Mouse (Mus musculus) ES-Bruce4 (cell line): ENCODE measurements around the gene Romo1.

ENCODE experiments used
- CTCF ChIP-seq: IDR thresholded peaks from one replicate; pipeline ENCODE4 v1.8.1; 2011; ENCODE audit warnings: low read depth, low read length
- EP300 ChIP-seq: IDR thresholded peaks from 2 replicates; pipeline ENCODE4 v1.6.1; 2011; ENCODE audit warnings: low read depth, low read length; ENCODE audit not compliant: insufficient read depth

DNA sequence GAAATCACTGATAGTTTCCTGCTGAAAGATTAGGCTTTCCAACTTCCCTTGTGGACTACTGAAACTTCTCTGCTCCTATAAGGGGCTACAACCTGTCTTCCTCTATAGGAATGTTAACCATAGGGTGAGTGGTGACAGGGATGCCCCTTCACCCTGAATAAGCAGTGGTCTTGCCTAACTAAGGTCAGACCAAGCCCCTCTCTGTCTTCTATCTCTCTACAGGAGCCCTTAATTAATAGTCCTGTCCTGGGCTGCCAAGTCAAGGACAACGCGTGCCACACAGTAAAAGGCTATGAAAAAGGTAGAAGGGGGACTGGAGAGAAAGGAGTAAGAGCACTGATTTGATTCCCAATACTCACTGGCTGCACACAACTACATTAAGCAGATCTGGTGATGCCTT is 37.8 kb downstream of the Romo1 start:
- TF ChIP-seq EP300 (no peak), CTCF (no peak)
